Mouse (Mus musculus): ENCODE results near the gene Ust.

DNA sequence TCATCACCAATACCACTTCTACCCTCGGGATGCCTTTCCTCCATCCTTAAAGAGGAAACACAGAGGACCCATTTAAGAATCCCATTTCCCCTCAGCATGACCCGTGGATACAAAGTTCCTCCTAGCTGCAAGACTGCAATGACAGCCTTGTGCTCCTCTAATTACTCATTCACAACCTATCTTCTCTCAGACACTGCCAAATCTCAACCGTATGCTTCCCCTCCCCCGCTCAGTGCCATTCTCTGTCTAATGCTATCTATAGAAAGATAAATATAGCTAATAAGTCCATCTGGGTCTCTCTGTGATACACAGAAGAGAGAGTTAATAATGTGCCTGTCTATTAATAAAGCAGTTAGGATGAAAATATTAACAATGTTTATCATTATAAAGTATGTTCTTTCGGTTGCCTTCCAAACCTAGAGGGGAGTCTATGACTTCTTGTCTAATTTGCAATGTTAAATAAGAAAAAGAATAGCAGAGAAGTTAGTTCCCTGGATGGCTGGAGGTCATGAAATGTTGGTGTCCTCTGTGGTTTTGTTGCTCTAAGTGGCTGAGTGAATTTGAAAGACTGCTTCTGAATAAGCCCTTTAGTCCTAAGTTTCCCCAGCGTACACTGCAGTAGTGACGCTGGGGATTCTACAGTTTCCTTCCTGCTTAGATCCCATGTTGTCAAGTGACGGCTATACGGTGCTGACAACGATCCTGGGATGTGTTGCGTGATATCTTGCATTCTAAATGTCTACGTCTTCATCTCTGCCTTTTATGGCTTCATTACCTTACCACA, 178.8 kb downstream of the Ust start:
- TF ChIP-seq CTCF (conservative IDR thresholded peaks at IDR 0.05; ENCODE audit: insufficient read depth, insufficient read length, low read depth, low read length) (no peak), POLR2A (IDR thresholded peaks at IDR 0.05; ENCODE audit: low read depth, low read length) (no peak)
